Mouse (Mus musculus) central nervous system, embryonic 11.5 days (tissue): ENCODE results near the gene Cuzd1. TPM values are rescaled to one million over a fixed set of nuclear protein-coding genes. Genes with fewer than 3 reads are reported as not detected.

Experiments
- polyA plus RNA-seq: library from polyadenylated mRNA; depleted of rRNA; stranded (reverse); fragments of >200 nt; gene quantifications from 2 replicates; pipeline ENCODE4 v1.2.3, GENCODE M21; 2012; rRNA removed

Gene Cuzd1
- polyA plus RNA-seq = 0.05 and 0.06 TPM in 2 replicates

DNA sequence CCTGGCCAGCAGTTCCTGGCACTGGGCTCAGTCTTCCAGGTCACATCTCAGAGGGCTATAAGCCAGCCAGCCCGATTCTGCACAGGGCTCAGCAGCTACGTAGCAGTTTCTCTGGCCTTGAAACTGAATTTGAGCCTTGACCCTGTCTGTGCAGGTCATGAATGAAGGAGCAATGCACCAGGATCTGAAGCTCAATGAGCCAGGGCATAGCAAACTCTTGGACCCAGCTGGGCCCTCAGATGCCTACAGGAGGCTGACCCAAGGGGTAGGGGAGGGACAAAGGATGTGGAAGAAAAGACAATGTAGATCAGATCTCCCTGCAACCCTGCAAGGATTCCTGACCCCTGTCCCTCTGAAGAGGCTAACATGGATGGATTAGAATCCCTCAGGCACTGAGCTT, at the start of gene Cuzd1:
TSS of gene Cuzd1 (minus strand) at position 101 of the 400 bp plus-strand sequence.

DNA sequence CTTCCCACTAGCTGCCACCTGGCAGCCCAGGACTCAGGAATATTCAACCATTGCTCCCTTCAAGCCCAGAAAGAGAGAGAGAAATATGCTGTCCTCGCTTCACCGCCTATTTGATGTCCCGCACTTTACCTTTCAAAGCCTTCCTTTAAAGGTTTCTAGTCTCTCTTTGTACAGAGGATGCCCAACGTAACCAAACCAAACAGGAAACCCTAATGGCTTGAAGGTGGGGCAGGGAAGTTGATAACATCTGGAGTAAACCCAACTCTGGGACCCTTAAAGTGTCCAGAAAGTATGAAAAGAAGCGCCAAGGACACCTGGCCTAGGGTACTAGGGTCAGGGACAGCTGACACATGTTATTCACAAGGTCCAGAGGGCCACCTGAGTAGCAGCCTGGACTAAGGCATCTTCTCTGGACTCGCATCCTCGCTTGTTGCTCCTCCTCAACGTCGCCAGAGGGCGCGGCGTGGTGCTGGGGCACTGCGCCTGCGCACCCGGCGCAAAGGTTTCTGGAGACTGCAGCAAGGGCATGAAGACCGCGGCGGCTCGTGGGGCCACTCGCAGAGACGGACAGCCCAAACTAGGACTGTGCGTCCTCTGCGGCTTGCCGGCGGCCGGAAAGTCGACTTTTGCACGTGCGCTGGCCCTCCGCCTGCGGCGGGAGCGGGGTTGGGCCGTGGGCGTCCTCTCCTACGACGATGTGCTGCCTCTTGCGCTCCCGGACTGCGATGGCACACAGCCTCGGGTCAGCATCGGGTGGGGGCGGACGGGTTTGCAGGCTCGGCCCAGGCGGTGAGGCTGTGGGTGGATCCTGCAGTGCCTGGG, 48.8 kb upstream of the Cuzd1 start, which contains the start of gene Pstk:
TSS of gene Pstk (plus strand) at position 494 of the 822 bp plus-strand sequence.

DNA sequence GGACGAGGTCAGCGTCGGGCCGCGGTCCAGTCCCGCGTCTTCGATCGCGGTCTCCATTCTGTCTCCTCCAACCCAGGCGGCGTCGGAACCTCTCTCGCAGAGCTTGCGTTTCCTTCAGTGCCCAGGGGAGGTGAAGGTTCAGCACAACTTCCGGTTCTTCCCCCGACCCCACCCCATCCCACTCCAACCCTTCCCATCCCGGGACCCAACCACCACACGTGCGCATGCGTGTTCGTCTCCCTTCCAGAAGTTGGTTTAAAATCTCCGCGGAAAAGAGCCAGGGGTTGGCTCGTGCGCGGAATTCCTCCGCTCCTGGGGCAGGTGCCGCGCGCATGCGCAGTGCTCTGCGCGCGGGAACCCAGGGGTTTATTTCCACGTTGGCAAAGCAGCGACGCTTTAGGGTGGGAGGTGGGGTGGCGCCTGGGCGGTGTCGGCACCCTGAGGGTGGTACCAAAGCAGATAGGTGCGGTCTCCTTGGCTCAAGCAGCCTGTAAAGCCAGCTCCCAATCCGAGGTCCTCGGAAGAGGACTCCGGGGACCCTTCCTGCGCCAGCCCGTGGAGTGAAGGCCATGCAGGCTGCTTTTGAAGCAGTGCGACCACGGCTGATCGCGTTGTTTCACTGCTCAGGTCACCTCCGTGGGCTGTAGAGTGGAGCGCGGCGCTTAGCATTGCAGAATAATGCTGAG, 40.7 kb upstream of the Cuzd1 start, which contains the start of gene 2310057M21Rik:
TSS of gene 2310057M21Rik (minus strand) at position 145 of the 686 bp plus-strand sequence.

GRCm38 (mm10) chr7:131333564-131333963, 11.5 kb upstream of the Cuzd1 start, which contains the start of gene Fam24a:
Fam24a (plus strand) TSS chr7:131333864.

GRCm38 (mm10) chr7:131329416-131329815, 7.3 kb upstream of the Cuzd1 start, which contains the start of gene Fam24b:
Fam24b (minus strand) TSS chr7:131329516.

Other genes with a start within 250 kb of the Cuzd1 start
- not detected in 2 replicates for gene 4933402N03Rik, start 176.0 kb downstream of the Cuzd1 start, polyA plus RNA-seq
- gene 5430419D17Rik, start 147.9 kb downstream of the Cuzd1 start, polyA plus RNA-seq = 0.01 and 0.02 TPM in 2 replicates
- gene Fam24b, start 7.2 kb upstream of the Cuzd1 start, polyA plus RNA-seq = 0.14 and 0.36 TPM in 2 replicates
- gene Fam24a, start 11.6 kb upstream of the Cuzd1 start, polyA plus RNA-seq = not detected in 2 replicates
- 12.4 and 16.5 TPM in 2 replicates for gene 2310057M21Rik, start 40.5 kb upstream of the Cuzd1 start, polyA plus RNA-seq
- gene Pstk, start 48.8 kb upstream of the Cuzd1 start, polyA plus RNA-seq = 55.8 and 72.8 TPM in 2 replicates
- gene Ikzf5, start 88.2 kb upstream of the Cuzd1 start, polyA plus RNA-seq = 21.9 and 30.7 TPM in 2 replicates
- gene Acadsb, start 88.3 kb upstream of the Cuzd1 start, polyA plus RNA-seq = 19.4 and 25.1 TPM in 2 replicates
- gene Hmx3, start 220.6 kb upstream of the Cuzd1 start, polyA plus RNA-seq = 0.84 and 1.4 TPM in 2 replicates
- gene Hmx2, start 226.5 kb upstream of the Cuzd1 start, polyA plus RNA-seq = 0.38 and 1.0 TPM in 2 replicates
- gene Bub3, start 237.9 kb upstream of the Cuzd1 start, polyA plus RNA-seq = 161 and 210 TPM in 2 replicates